Mouse (Mus musculus) C2C12 (cell line): ENCODE data around the gene Sf1.

Experiments
- CTCF ChIP-seq: IDR thresholded peaks from one replicate; pipeline ENCODE4 v1.5.1; 2011; ENCODE audit not compliant: control insufficient read depth, insufficient read depth, insufficient read length
- MAX ChIP-seq: IDR thresholded peaks from one replicate; pipeline ENCODE4 v1.6.1; 2011; ENCODE audit warnings: mild to moderate bottlenecking, control low read depth
- MYOD1 ChIP-seq: IDR thresholded peaks from one replicate; pipeline ENCODE4 v1.6.1; 2011; ENCODE audit warnings: low read depth; ENCODE audit not compliant: control insufficient read depth, insufficient read length
- MYOG ChIP-seq: IDR thresholded peaks from one replicate; pipeline ENCODE4 v1.6.1; 2011; ENCODE audit not compliant: control insufficient read depth, insufficient read length; ENCODE audit errors: extremely low read depth

GRCm38 (mm10) chr19:6340524-6341452 is 22.7 kb upstream of the Sf1 start, which contains the start of gene Map4k2:
- peak; percentile 25 for TF ChIP-seq CTCF
- TF ChIP-seq MYOD1 = no peak
- no peak for TF ChIP-seq MAX
- no peak for TF ChIP-seq MYOG
